Mouse (Mus musculus) kidney, adult 2 months (tissue): ENCODE measurements at regions not wholly inside any gene's neighbourhood (a gene's known extent, or its start where the extent isn't known, plus 50 kb on each side); places are given as distances from the start of the nearest gene placed in this dataset.

ENCODE experiments used
- CTCF ChIP-seq: fragments of 200-500 bp; conservative IDR thresholded peaks from 2 replicates; pipeline ENCODE4 v1.5.1; 2011; ENCODE audit warnings: low read depth, mild to moderate bottlenecking, control low read depth, low read length, moderate library complexity, mixed read lengths; ENCODE audit not compliant: insufficient read depth, insufficient read length
- POLR2A ChIP-seq: fragments of 200-500 bp; IDR thresholded peaks from one replicate; pipeline ENCODE4 v1.6.1; 2011; ENCODE audit warnings: low read depth, low read length, control low read depth

DNA sequence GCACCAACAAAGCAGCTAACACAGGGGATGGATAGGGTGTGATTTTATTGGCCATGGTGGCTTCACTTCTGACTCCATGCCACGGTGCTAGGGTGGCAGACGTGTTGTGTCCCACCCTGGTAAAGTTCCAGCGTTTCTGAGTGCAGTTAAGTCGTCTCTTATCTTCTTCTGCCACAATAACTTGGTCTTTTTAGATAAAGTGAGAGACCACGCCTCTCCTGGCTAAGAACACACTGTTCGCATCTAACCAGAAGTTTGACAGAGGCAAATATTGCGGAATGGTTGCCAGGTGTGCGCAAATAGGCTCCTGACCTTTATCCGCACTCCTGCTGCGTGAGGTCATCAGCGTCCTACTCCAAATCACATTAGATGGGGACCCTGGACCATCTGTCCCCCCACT lies 66.2 kb upstream of the Jarid2 start:
- TF ChIP-seq CTCF = no peak
- no peak for TF ChIP-seq POLR2A
